Mouse (Mus musculus): ENCODE data around the gene Tyro3.

Gene Tyro3

DNA sequence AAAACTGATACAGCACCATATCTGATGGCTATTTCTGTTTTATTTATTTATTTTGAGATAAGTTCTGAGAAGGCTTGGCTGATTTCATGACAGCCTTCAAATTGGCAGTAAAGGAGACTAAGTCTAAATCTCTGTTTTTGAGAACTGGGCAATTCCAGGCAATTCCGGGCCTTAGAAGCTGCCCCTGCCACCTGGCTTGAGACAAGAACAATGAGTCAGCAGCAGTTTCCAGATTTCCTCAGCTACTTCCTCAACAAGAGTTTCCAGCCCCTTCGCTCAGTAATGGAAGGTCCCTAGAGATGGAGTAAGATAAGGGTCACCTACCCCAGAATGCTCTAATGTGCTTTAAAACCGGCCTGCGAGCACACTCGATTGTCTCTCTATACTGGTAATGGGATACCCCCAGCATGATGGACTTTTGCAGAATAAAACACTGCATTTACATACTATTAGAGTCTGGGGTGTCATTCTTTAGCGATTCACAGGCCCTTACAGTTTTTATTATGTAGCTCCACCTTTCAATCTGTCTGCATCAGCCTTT is 57.8 kb downstream of the Tyro3 start:
- DNase-seq (ENCODE audit: extremely low spot score) = no peak

DNA sequence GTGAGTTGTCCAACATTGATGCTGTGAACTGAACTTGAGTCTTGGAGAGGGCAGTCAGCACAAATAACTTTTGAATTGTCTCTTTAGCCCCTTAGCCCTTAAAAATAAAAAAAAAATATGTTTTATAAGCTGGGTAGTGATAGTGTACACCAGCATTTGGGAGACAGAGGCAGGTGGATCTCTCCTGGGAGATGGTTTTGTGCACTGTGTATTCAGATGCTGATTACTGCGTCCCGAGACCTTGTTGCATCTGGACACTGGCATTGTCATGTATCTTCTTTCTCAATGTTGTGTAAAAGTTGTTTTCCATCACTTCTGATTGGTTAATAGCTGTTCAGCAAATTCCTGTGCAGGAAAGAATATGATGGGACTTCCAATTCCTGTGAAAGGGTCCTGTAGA is 59.8 kb downstream of the Tyro3 start:
- no peak for DNase-seq (ENCODE audit: extremely low spot score)

DNA sequence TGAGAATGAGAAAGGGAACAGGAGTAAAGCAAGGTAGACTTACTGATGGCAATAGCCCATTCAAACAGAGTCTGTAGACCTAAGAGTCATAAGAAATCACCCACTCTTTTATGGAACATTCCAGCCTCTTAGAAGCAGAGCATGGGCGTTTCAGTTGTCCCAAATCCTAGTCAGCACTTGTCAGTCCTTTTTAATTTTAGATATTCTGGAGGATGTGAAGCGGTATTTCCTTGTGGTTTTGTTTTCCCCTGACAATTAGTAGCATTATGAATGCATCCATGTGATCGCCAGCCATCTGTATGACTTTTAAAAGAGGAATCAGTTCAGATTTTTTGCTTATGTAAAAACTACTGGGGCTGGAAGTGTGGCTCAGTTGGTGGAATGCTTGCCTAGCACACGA is 67.0 kb downstream of the Tyro3 start:
- DNase-seq (ENCODE audit: extremely low spot score) = no peak

Measured in embryo, embryonic 9.5 days (tissue).